Mouse (Mus musculus): ENCODE data around the gene Rbm7. TPM values are rescaled to one million over a fixed set of nuclear protein-coding genes. Genes with fewer than 3 reads are reported as not detected.
A peak's percentile ranks its signal among the peaks of the same experiment; 100 is the strongest.

Gene Rbm7
- polyA plus RNA-seq, 1 experiment: 65.5 TPM

- H3K27ac ChIP-seq (ENCODE audit: insufficient read depth, low read length): no peak overlapping the region
- no peaks in the 10 kb centered on the region for H3K4me1 ChIP-seq (ENCODE audit: control insufficient read depth, insufficient read depth, low read length)
- no peak overlapping the region for H3K4me3 ChIP-seq (ENCODE audit: insufficient read depth, low read length)
- TF ChIP-seq POLR2A (IDR thresholded peaks at IDR 0.05; ENCODE audit: low read depth, low read length) (no peak), CTCF (IDR thresholded peaks at IDR 0.05; ENCODE audit: borderline replicate concordance, insufficient read depth, low read length) (0 out of 2 replicates have a peak, but pooled peaks have one; percentile 14)
These were observed 29.4 kb downstream of the Rbm7 start for GRCm38 (mm10) chr9:48465671-48466070.

- H3K4me1 ChIP-seq (ENCODE audit: control insufficient read depth, insufficient read depth, low read length): no peaks in the 10 kb centered on the region
- H3K4me3 ChIP-seq (ENCODE audit: insufficient read depth, low read length): no peak overlapping the region
- TF ChIP-seq POLR2A (IDR thresholded peaks at IDR 0.05; ENCODE audit: low read depth, low read length) (no peak), CTCF (IDR thresholded peaks at IDR 0.05; ENCODE audit: borderline replicate concordance, insufficient read depth, low read length) (no peak)
- no peak overlapping the region for H3K27ac ChIP-seq (ENCODE audit: insufficient read depth, low read length)
These were observed 33.6 kb downstream of the Rbm7 start for GRCm38 (mm10) chr9:48461545-48461944.

GRCm38 (mm10) chr9:48460720-48461119 is 34.4 kb downstream of the Rbm7 start:
- TF ChIP-seq CTCF (IDR thresholded peaks at IDR 0.05; ENCODE audit: borderline replicate concordance, insufficient read depth, low read length) (no peak), POLR2A (IDR thresholded peaks at IDR 0.05; ENCODE audit: low read depth, low read length) (no peak)
- H3K4me3 ChIP-seq (ENCODE audit: insufficient read depth, low read length): no peak overlapping the region
- H3K27ac ChIP-seq (ENCODE audit: insufficient read depth, low read length): no peak overlapping the region
- H3K4me1 ChIP-seq (ENCODE audit: control insufficient read depth, insufficient read depth, low read length): no peaks in the 10 kb centered on the region

- Histone ChIP-seq H3K4me3 (ENCODE audit: insufficient read depth, low read length) (no peak overlapping the region), H3K4me1 (ENCODE audit: control insufficient read depth, insufficient read depth, low read length) (no peaks in the 10 kb centered on the region), H3K27ac (ENCODE audit: insufficient read depth, low read length) (no peak overlapping the region)
- TF ChIP-seq CTCF (IDR thresholded peaks at IDR 0.05; ENCODE audit: borderline replicate concordance, insufficient read depth, low read length): no peak
- TF ChIP-seq POLR2A (IDR thresholded peaks at IDR 0.05; ENCODE audit: low read depth, low read length): no peak
These were observed 35.7 kb downstream of the Rbm7 start for GRCm38 (mm10) chr9:48459391-48459790.

DNA sequence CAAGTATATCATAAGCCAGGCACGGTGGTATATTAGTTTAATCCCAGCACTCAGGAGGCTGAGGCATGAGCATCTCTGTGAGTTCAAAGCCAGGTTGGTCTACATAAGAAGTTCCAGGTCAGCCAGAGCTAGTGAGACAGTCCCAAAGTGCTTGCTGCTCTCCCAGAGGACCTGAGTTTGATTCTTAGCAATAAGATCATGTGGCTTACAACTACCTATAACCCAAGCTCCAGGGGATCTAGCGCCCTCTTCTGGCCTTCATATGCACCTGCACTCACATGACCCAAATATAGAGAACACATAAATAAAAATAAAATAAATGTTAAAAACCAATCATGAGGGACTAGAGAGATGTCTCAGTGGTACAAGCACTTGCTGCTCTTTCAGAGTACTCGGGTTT is 36.2 kb downstream of the Rbm7 start:
- H3K27ac ChIP-seq (ENCODE audit: insufficient read depth, low read length): no peak overlapping the region
- no peak overlapping the region for H3K4me3 ChIP-seq (ENCODE audit: insufficient read depth, low read length)
- TF ChIP-seq POLR2A (IDR thresholded peaks at IDR 0.05; ENCODE audit: low read depth, low read length): no peak
- no peak for TF ChIP-seq CTCF (IDR thresholded peaks at IDR 0.05; ENCODE audit: borderline replicate concordance, insufficient read depth, low read length)
- no peaks in the 10 kb centered on the region for H3K4me1 ChIP-seq (ENCODE audit: control insufficient read depth, insufficient read depth, low read length)

GRCm38 (mm10) chr9:48455961-48456360 is 39.1 kb downstream of the Rbm7 start:
- H3K27ac ChIP-seq (ENCODE audit: insufficient read depth, low read length): no peak overlapping the region
- TF ChIP-seq CTCF (IDR thresholded peaks at IDR 0.05; ENCODE audit: borderline replicate concordance, insufficient read depth, low read length): no peak
- no peaks in the 10 kb centered on the region for H3K4me1 ChIP-seq (ENCODE audit: control insufficient read depth, insufficient read depth, low read length)
- no peak overlapping the region for H3K4me3 ChIP-seq (ENCODE audit: insufficient read depth, low read length)

DNA sequence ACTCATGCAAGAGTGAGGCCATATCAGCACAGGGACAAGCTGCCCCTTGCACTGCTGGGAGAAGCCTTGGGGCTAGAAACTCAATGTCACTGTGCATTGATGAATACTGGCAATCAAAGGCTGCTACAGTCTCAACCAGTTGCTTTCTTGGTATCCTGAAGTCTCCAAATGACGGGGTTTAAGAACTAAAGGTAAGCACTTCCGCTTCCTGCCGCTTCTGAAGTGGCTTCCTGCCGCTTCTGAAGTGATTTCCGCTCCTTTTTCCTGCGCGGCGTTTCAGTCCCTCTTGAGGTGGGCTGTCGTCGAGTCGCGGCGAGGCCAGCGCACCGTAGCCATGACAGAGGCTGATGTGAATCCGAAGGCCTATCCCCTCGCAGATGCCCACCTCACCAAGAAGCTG is 45.0 kb downstream of the Rbm7 start:
- no peaks in the 10 kb centered on the region for H3K4me1 ChIP-seq (ENCODE audit: control insufficient read depth, insufficient read depth, low read length)
- H3K27ac ChIP-seq (ENCODE audit: insufficient read depth, low read length): no peak overlapping the region
- TF ChIP-seq POLR2A (IDR thresholded peaks at IDR 0.05; ENCODE audit: low read depth, low read length): no peak
- no peak for TF ChIP-seq CTCF (IDR thresholded peaks at IDR 0.05; ENCODE audit: borderline replicate concordance, insufficient read depth, low read length)
- no peak overlapping the region for H3K4me3 ChIP-seq (ENCODE audit: insufficient read depth, low read length)

DNA sequence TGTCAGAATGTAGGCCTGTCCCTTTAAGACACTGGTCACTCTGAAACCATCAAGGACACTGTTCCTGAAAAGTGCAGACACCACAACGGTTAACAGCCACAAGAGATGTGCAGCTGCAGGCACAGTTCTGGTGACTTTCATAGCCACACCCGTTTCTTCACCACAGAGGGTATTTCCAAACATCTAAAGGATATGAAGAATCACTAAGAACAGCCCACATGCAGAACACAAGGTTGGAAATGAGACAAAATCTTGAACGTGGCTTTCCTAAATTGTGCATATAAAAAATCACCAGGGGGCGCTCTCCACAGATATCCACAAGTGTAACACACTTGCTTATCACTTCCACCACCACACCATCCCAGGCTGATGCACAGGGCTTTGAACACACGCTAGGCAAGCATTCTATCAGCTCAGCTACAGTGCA is 47.3 kb downstream of the Rbm7 start:
- no peak for TF ChIP-seq POLR2A (IDR thresholded peaks at IDR 0.05; ENCODE audit: low read depth, low read length)
- TF ChIP-seq CTCF (IDR thresholded peaks at IDR 0.05; ENCODE audit: borderline replicate concordance, insufficient read depth, low read length): no peak
- H3K27ac ChIP-seq (ENCODE audit: insufficient read depth, low read length): no peak overlapping the region
- H3K4me3 ChIP-seq (ENCODE audit: insufficient read depth, low read length): no peak overlapping the region
- no peaks in the 10 kb centered on the region for H3K4me1 ChIP-seq (ENCODE audit: control insufficient read depth, insufficient read depth, low read length)

DNA sequence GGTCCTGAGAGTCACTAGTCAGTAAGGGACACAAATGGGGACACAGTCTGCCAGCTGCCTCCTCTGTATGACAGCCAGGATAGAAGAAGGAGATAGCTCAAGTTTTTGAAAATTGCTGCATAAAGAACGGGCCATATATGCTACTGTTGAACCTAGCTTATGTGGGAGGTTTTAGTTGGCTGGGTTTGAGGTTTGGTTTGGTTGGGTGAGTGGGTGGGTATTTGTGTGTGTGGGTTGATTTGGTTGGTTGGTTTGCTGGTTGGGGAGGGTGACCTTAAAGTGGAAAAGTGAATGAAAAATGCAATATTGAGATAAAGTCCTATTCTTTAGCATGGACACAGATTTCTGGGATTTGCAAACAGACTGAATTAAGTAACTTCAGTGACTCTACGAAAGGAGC is 50.3 kb downstream of the Rbm7 start:
- H3K4me1 ChIP-seq (ENCODE audit: control insufficient read depth, insufficient read depth, low read length): no peaks in the 10 kb centered on the region
- no peak overlapping the region for H3K27ac ChIP-seq (ENCODE audit: insufficient read depth, low read length)
- TF ChIP-seq CTCF (IDR thresholded peaks at IDR 0.05; ENCODE audit: borderline replicate concordance, insufficient read depth, low read length) (no peak), POLR2A (IDR thresholded peaks at IDR 0.05; ENCODE audit: low read depth, low read length) (no peak)
- H3K4me3 ChIP-seq (ENCODE audit: insufficient read depth, low read length): no peak overlapping the region

DNA sequence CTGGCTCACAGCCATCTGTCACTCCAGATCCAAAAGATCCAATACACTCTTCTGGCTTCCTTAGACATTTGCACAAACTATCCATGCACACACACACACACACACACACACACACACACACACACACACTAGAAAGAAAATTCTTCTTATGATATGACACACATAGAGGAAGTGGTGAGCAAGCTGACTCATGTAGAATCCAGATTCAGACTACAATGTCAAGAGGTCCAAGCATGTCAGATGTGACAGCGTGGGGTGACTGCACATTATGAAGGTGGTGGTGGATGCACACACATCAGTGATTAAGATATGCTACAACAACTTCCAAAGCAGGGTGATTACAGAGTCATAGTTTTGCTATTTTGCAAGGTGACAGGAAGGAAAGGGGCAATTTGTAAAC is 51.2 kb downstream of the Rbm7 start:
- no peak overlapping the region for H3K27ac ChIP-seq (ENCODE audit: insufficient read depth, low read length)
- no peak overlapping the region for H3K4me3 ChIP-seq (ENCODE audit: insufficient read depth, low read length)
- no peak for TF ChIP-seq POLR2A (IDR thresholded peaks at IDR 0.05; ENCODE audit: low read depth, low read length)
- H3K4me1 ChIP-seq (ENCODE audit: control insufficient read depth, insufficient read depth, low read length): no peaks in the 10 kb centered on the region

Other genes with a start within 250 kb of the Rbm7 start
- not detected in 2 replicates for gene Nxpe2, start 141.8 kb downstream of the Rbm7 start, polyA plus RNA-seq (2011; ENCODE audit: insufficient read length, low read depth, missing spikeins)
- gene Rexo2, start 14.7 kb downstream of the Rbm7 start, polyA plus RNA-seq (2011; ENCODE audit: insufficient read length, low read depth, missing spikeins): 239 and 250 TPM in 2 replicates
- 5.8 and 7.8 TPM in 2 replicates for gene Gm5617, start 143 bp upstream of the Rbm7 start, polyA plus RNA-seq (2011; ENCODE audit: insufficient read length, low read depth, missing spikeins)
- gene Nnmt, start 109.9 kb upstream of the Rbm7 start, polyA plus RNA-seq (2011; ENCODE audit: insufficient read length, low read depth, missing spikeins): 37.8 and 48.9 TPM in 2 replicates